Mouse (Mus musculus): Measurements from ENCODE around the gene Mthfd1l.

DNA sequence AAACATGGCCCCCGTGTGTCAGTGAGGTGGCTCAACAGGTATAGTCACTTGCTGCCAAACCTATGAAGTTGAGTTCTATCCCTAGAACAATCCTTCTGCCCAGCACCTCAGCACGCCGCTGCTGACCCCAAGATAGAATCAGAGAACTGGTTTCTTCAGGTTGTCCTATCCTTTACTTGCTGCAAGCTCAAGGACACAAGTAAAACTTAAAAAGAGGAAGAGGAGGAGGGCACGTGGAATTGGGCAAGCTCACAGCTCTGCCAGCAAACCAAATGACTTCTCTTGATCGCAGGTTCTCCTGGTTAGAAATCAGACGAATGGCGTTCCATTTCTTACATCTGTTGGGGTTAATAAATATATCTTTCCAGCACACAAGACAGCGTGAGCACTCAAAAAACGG is 681 bp upstream of the Mthfd1l start:
- TF ChIP-seq CTCF (IDR thresholded peaks at IDR 0.05; ENCODE audit: low read depth, low read length) (no peak), GATA1 (IDR thresholded peaks at IDR 0.05; ENCODE audit: borderline replicate concordance, low read length) (no peak), POLR2AphosphoS5 (IDR thresholded peaks at IDR 0.05; ENCODE audit: insufficient replicate concordance, low read depth, low read length) (no peak; the same call in 1 of the 2 replicates)
